Mouse (Mus musculus) kidney, postnatal 0 days (tissue): ENCODE results near the gene Secisbp2l. TPM values are rescaled to one million over a fixed set of nuclear protein-coding genes. Genes with fewer than 3 reads are reported as not detected.

Experiments
- ATAC-seq: fragments of 200-750 bp; cut with Nextera tagmentation; replicated peaks from 2 replicates; pipeline ENCODE4 v1.8.0; 2017; ENCODE audit warnings: low read depth, moderate number of reproducible peaks, moderate TSS enrichment, moderate library complexity; ENCODE audit not compliant: low FRiP score
- DNase-seq: peaks from one replicate; pipeline ENCODE4 v3.0.0-alpha.2; 2016; ENCODE audit warnings: low spot score
- H3K27ac ChIP-seq: fragments of 300-500 bp; sonication (generic); 2 replicates; pipeline ENCODE4 v1.5.1; 2014; ENCODE audit warnings: mild to moderate bottlenecking
- H3K27me3 ChIP-seq: fragments of 300-500 bp; sonication (generic); 2 replicates; pipeline ENCODE4 v1.6.1; 2014; ENCODE audit warnings: low read length, mixed read lengths; ENCODE audit not compliant: insufficient read depth
- H3K36me3 ChIP-seq: fragments of 300-500 bp; sonication (generic); 2 replicates; pipeline ENCODE4 v1.6.1; 2014; ENCODE audit warnings: low read length, mixed read lengths; ENCODE audit not compliant: insufficient read depth
- H3K4me1 ChIP-seq: fragments of 300-500 bp; sonication (generic); replicated peaks from 2 replicates; pipeline ENCODE4 v1.6.1; 2014; ENCODE audit warnings: antibody characterized with exemption, low read length, mixed read lengths; ENCODE audit not compliant: insufficient read depth
- H3K4me2 ChIP-seq: fragments of 300-500 bp; sonication (generic); 2 replicates; pipeline ENCODE4 v1.6.1; 2014; ENCODE audit warnings: mild to moderate bottlenecking, low read length, moderate library complexity, mixed read lengths
- H3K4me3 ChIP-seq: fragments of 300-500 bp; sonication (generic); replicated peaks from 2 replicates; pipeline ENCODE4 v1.5.1; 2014; ENCODE audit warnings: low read depth, low read length
- H3K9ac ChIP-seq: fragments of 300-500 bp; sonication (generic); 2 replicates; pipeline ENCODE4 v1.6.1; 2014; ENCODE audit warnings: low read depth, low read length
- H3K9me3 ChIP-seq: fragments of 300-500 bp; sonication (generic); replicated peaks from 2 replicates; pipeline ENCODE4 v1.6.1; 2016; ENCODE audit warnings: low read length, inconsistent platforms, mixed read lengths
- CTCF ChIP-seq: IDR thresholded peaks from 2 replicates; pipeline ENCODE4 v1.5.1; 2016; ENCODE audit warnings: antibody characterized with exemption, low read depth, mild to moderate bottlenecking, moderate library complexity
- WGBS: fragments of 180-500 bp; shearing (Covaris S2); extraction: QIAGEN DNeasy Blood & Tissue Kit; methylation state at CpG from one replicate; pipeline ENCODE4 v1.1.7; 2014; 5-methylcytosine and 5-hydroxymethylcytosine counted together
- polyA plus RNA-seq: library from polyadenylated mRNA; unstranded; fragments of >200 nt; fragmentation: Nextera tagmentation; extraction: Ambion mirVana; gene quantifications from 2 replicates; pipeline ENCODE4 v1.2.1, GENCODE M21; 2015

Secisbp2l gene
- polyA plus RNA-seq, 1 experiment from 2014 or later = 17.1 TPM

- no peaks in the 10 kb centered on the region for H3K9me3 ChIP-seq
- no peak overlapping the region for H3K4me2 ChIP-seq
- 73% methylated on average over 6 of the region's 6 CpGs for WGBS
- DNase-seq (no peak), ATAC-seq (no peak)
- no peak overlapping the region for H3K9ac ChIP-seq
- TF ChIP-seq CTCF = no peak
- no peaks in the 10 kb centered on the region for H3K4me1 ChIP-seq
- no peak overlapping the region for H3K27ac ChIP-seq
- H3K36me3 ChIP-seq = peaks cover 37% of the 10 kb centered on the region
- no peak overlapping the region for H3K4me3 ChIP-seq
- no peaks in the 10 kb centered on the region for H3K27me3 ChIP-seq
Measured at GRCm38 (mm10) chr2:125739338-125739737, 43.3 kb downstream of the Secisbp2l start.

GRCm38 (mm10) chr2:125738718-125739117 is 44.0 kb downstream of the Secisbp2l start:
- no peak overlapping the region for H3K9ac ChIP-seq
- 47% methylated on average over 5 of the region's 5 CpGs for WGBS
- peaks cover 34% of the 10 kb centered on the region for H3K36me3 ChIP-seq
- ATAC-seq = no peak
- DNase-seq = peak; percentile 13
- peak; percentile 40; the same call in 1 of the 2 replicates for TF ChIP-seq CTCF
- no peak overlapping the region for H3K27ac ChIP-seq
- H3K4me3 ChIP-seq = no peak overlapping the region
- no peak overlapping the region for H3K4me2 ChIP-seq
- no peaks in the 10 kb centered on the region for H3K27me3 ChIP-seq
- no peaks in the 10 kb centered on the region for H3K4me1 ChIP-seq
- H3K9me3 ChIP-seq = no peaks in the 10 kb centered on the region

- H3K4me3 ChIP-seq = no peak overlapping the region
- H3K9me3 ChIP-seq = no peaks in the 10 kb centered on the region
- peaks cover 20% of the 10 kb centered on the region; the same call in 1 of the 2 replicates for H3K36me3 ChIP-seq
- ATAC-seq (no peak), DNase-seq (no peak)
- no peaks in the 10 kb centered on the region for H3K4me1 ChIP-seq
- no peak overlapping the region for H3K9ac ChIP-seq
- no peak overlapping the region for H3K27ac ChIP-seq
- no peak for TF ChIP-seq CTCF
- H3K27me3 ChIP-seq = no peaks in the 10 kb centered on the region
- H3K4me2 ChIP-seq = no peak overlapping the region
Measured at GRCm38 (mm10) chr2:125736025-125736343, 46.7 kb downstream of the Secisbp2l start.

- Histone ChIP-seq H3K9me3 (no peaks in the 10 kb centered on the region), H3K27me3 (no peaks in the 10 kb centered on the region), H3K36me3 (peaks cover 17% of the 10 kb centered on the region; the same call in 1 of the 2 replicates), H3K4me3 (no peak overlapping the region), H3K4me2 (no peak overlapping the region), H3K4me1 (no peaks in the 10 kb centered on the region), H3K27ac (no peak overlapping the region), H3K9ac (no peak overlapping the region)
- DNase-seq (no peak), ATAC-seq (no peak)
- TF ChIP-seq CTCF = no peak
- 58% methylated on average over 2 of the region's 2 CpGs for WGBS
Measured at GRCm38 (mm10) chr2:125735333-125736024, 47.2 kb downstream of the Secisbp2l start.

GRCm38 (mm10) chr2:125734741-125735140 is 47.9 kb downstream of the Secisbp2l start:
- DNase-seq (no peak), ATAC-seq (no peak)
- H3K4me3 ChIP-seq = no peak overlapping the region
- H3K27me3 ChIP-seq = no peaks in the 10 kb centered on the region
- H3K36me3 ChIP-seq = peaks cover 12% of the 10 kb centered on the region; the same call in 1 of the 2 replicates
- no peaks in the 10 kb centered on the region for H3K9me3 ChIP-seq
- no peak for TF ChIP-seq CTCF
- H3K9ac ChIP-seq = no peak overlapping the region
- no peak overlapping the region for H3K4me2 ChIP-seq
- no peaks in the 10 kb centered on the region for H3K4me1 ChIP-seq
- no peak overlapping the region for H3K27ac ChIP-seq

GRCm38 (mm10) chr2:125731763-125732560 is 50.7 kb downstream of the Secisbp2l start:
- no peaks in the 10 kb centered on the region for H3K27me3 ChIP-seq
- no peak overlapping the region for H3K27ac ChIP-seq
- no peaks in the 10 kb centered on the region for H3K4me1 ChIP-seq
- WGBS = 5% methylated on average over 35 of the region's 35 CpGs
- H3K4me3 ChIP-seq = peak overlapping the region; percentile 40
- H3K36me3 ChIP-seq = no peaks in the 10 kb centered on the region
- peak overlapping the region; percentile 82 for H3K4me2 ChIP-seq
- DNase-seq (peak; percentile 95), ATAC-seq (peak; percentile 91)
- H3K9ac ChIP-seq = peak overlapping the region; percentile 69
- peak; percentile 93 for TF ChIP-seq CTCF
- no peaks in the 10 kb centered on the region for H3K9me3 ChIP-seq
